Mouse (Mus musculus) brain, embryonic 14.5 days (tissue): ENCODE results near the gene Cnpy1.

ENCODE experiments used
- CTCF ChIP-seq: fragments of 200-500 bp; IDR thresholded peaks from 2 replicates; pipeline ENCODE4 v1.5.1; 2012; ENCODE audit warnings: inconsistent platforms, mild to moderate bottlenecking, moderate library complexity, borderline replicate concordance; ENCODE audit not compliant: insufficient read depth, insufficient read length; ENCODE audit errors: extremely low read depth
- POLR2A ChIP-seq: fragments of 200-500 bp; IDR thresholded peaks from 2 replicates; pipeline ENCODE4 v1.6.1; 2012; ENCODE audit warnings: mild to moderate bottlenecking, inconsistent platforms, borderline replicate concordance; ENCODE audit not compliant: poor library complexity, insufficient read depth, insufficient read length, severe bottlenecking; ENCODE audit errors: extremely low read depth

- TF ChIP-seq POLR2A (no peak), CTCF (peak; percentile 58)
These were observed 7.5 kb downstream of the Cnpy1 start for GRCm38 (mm10) chr5:28238152-28238551.
